Mouse (Mus musculus) CH12.LX (cell line): ENCODE measurements around the gene Lekr1. TPM values are rescaled to one million over a fixed set of nuclear protein-coding genes. Genes with fewer than 3 reads are reported as not detected.

Source experiments
- DNase-seq: peaks from one replicate; pipeline ENCODE4 v3.0.0-alpha.2; 2013; ENCODE audit errors: extremely low read depth
- H3K27ac ChIP-seq: 2 replicates; pipeline ENCODE4 v1.5.1; 2012; ENCODE audit warnings: low read depth, mild to moderate bottlenecking, control low read depth, moderate library complexity; ENCODE audit not compliant: insufficient read depth
- H3K27me3 ChIP-seq: replicated peaks from 2 replicates; pipeline ENCODE3; 2012; ENCODE audit warnings: inconsistent platforms
- H3K36me3 ChIP-seq, 2 experiments: replicated peaks in 1 of 2; 2 replicates each; pipeline versions ENCODE3 to v1.6.1; 2012; ENCODE audit warnings: inconsistent platforms in 1 of 2, low read length in 1 of 2, mild to moderate bottlenecking in 1 of 2, mixed read lengths in 1 of 2, moderate library complexity in 1 of 2; ENCODE audit not compliant: control insufficient read depth in 1 of 2, insufficient read depth in 1 of 2
- H3K4me1 ChIP-seq, 2 experiments: 2 replicates each; pipeline ENCODE4 v1.6.1; 2012; ENCODE audit warnings: inconsistent platforms in 1 of 2, moderate library complexity in 1 of 2; ENCODE audit not compliant: insufficient read depth in 2 of 2, control insufficient read depth in 1 of 2
- H3K4me2 ChIP-seq: 2 replicates; pipeline ENCODE4 v1.6.1; 2012; ENCODE audit warnings: low read depth, mild to moderate bottlenecking, control low read depth; ENCODE audit not compliant: poor library complexity, insufficient read depth, severe bottlenecking
- H3K4me3 ChIP-seq, 3 experiments: fragments of 150-350 bp in 1 of 3; sonication (generic) in 1 of 3; replicated peaks in 1 of 3; 2 replicates each; pipeline versions ENCODE3 to v1.5.1; 2011 to 2012; ENCODE audit warnings: low read depth in 2 of 3, low read length in 2 of 3, mild to moderate bottlenecking in 2 of 3, moderate library complexity in 2 of 3, control low read depth in 1 of 3, improper control_type of control experiment in 1 of 3, inconsistent platforms in 1 of 3, mixed read lengths in 1 of 3; ENCODE audit not compliant: poor library complexity in 1 of 3
- H3K79me2 ChIP-seq: replicated peaks from 2 replicates; pipeline ENCODE4 v1.6.1; 2012; ENCODE audit warnings: mild to moderate bottlenecking, moderate library complexity; ENCODE audit not compliant: control insufficient read depth, poor library complexity, insufficient read depth, severe bottlenecking; ENCODE audit errors: extremely low read depth
- H3K9ac ChIP-seq: 2 replicates; pipeline ENCODE4 v1.6.1; 2012; ENCODE audit warnings: low read depth, mild to moderate bottlenecking, control low read depth, moderate library complexity; ENCODE audit not compliant: insufficient read depth
- H3K9me3 ChIP-seq: replicated peaks from 2 replicates; pipeline ENCODE3; 2012; ENCODE audit warnings: low read length, inconsistent platforms, mixed read lengths
- BHLHE40 ChIP-seq: IDR thresholded peaks from 2 replicates; pipeline ENCODE4 v1.6.1; 2011; ENCODE audit warnings: mild to moderate bottlenecking, low read depth, low read length, improper control_type of control experiment
- CHD2 ChIP-seq: IDR thresholded peaks from 2 replicates; pipeline ENCODE4 v1.6.1; 2011; ENCODE audit warnings: low read length, improper control_type of control experiment
- ELF1 ChIP-seq: IDR thresholded peaks from 2 replicates; pipeline ENCODE4 v1.6.1; 2014; ENCODE audit warnings: low read depth, mild to moderate bottlenecking, inconsistent platforms, low read length, improper control_type of control experiment
- EP300 ChIP-seq: IDR thresholded peaks from 2 replicates; pipeline ENCODE4 v1.6.1; 2011; ENCODE audit warnings: low read length, improper control_type of control experiment
- ETS1 ChIP-seq: conservative IDR thresholded peaks from 2 replicates; pipeline ENCODE4 v1.6.1; 2012; ENCODE audit warnings: low read depth, mild to moderate bottlenecking, inconsistent platforms, low read length, improper control_type of control experiment, moderate library complexity
- GABPA ChIP-seq: IDR thresholded peaks from 2 replicates; pipeline ENCODE4 v1.6.1; 2012; ENCODE audit warnings: low read depth, low read length, improper control_type of control experiment, inconsistent platforms; ENCODE audit not compliant: insufficient replicate concordance
- HCFC1 ChIP-seq: IDR thresholded peaks from 2 replicates; pipeline ENCODE4 v1.6.1; 2012; ENCODE audit warnings: low read depth, mild to moderate bottlenecking, inconsistent platforms, low read length, improper control_type of control experiment
- JUND ChIP-seq: conservative IDR thresholded peaks from 2 replicates; pipeline ENCODE4 v1.6.1; 2011; ENCODE audit warnings: low read depth, low read length, improper control_type of control experiment
- MAX ChIP-seq: IDR thresholded peaks from 2 replicates; pipeline ENCODE4 v1.6.1; 2011; ENCODE audit warnings: low read length, improper control_type of control experiment
- MAZ ChIP-seq: IDR thresholded peaks from 2 replicates; pipeline ENCODE4 v1.6.1; 2012; ENCODE audit warnings: low read depth, mild to moderate bottlenecking, inconsistent platforms, low read length, improper control_type of control experiment, moderate library complexity
- MYC ChIP-seq: IDR thresholded peaks from 2 replicates; pipeline ENCODE4 v1.6.1; 2011; ENCODE audit warnings: low read depth, mild to moderate bottlenecking, improper control_type of control experiment, low read length
- NELFE ChIP-seq: IDR thresholded peaks from 2 replicates; pipeline ENCODE4 v1.6.1; 2011; ENCODE audit warnings: low read depth, low read length, improper control_type of control experiment
- PAX5 ChIP-seq: IDR thresholded peaks from 2 replicates; pipeline ENCODE4 v1.6.1; 2012; ENCODE audit warnings: low read length, inconsistent platforms, mixed read lengths
- RAD21 ChIP-seq: IDR thresholded peaks from 2 replicates; pipeline ENCODE4 v1.6.1; 2011; ENCODE audit warnings: low read depth, mild to moderate bottlenecking, low read length, improper control_type of control experiment, moderate library complexity
- RCOR1 ChIP-seq: conservative IDR thresholded peaks from 2 replicates; pipeline ENCODE4 v1.6.1; 2012; ENCODE audit warnings: low read depth, mild to moderate bottlenecking, inconsistent platforms, low read length, improper control_type of control experiment
- SIN3A ChIP-seq: IDR thresholded peaks from 2 replicates; pipeline ENCODE4 v1.6.1; 2012; ENCODE audit warnings: low read length, improper control_type of control experiment, inconsistent platforms
- TBP ChIP-seq: conservative IDR thresholded peaks from 2 replicates; pipeline ENCODE4 v1.6.1; 2011; ENCODE audit warnings: low read depth, low read length, improper control_type of control experiment
- USF1 ChIP-seq: IDR thresholded peaks from 2 replicates; pipeline ENCODE4 v1.6.1; 2014; ENCODE audit warnings: low read depth, mild to moderate bottlenecking, inconsistent platforms, low read length, improper control_type of control experiment
- USF2 ChIP-seq: conservative IDR thresholded peaks from 2 replicates; pipeline ENCODE4 v1.6.1; 2011; ENCODE audit warnings: low read depth, low read length, improper control_type of control experiment
- dilution Hi-C: fragments of 300-500 bp; cut with MboI; formaldehyde crosslinking; loops from 2 replicates; pipeline ENCODE4 v1.14.3; 2020; ENCODE audit warnings: low sequenced_read_pairs; ENCODE audit not compliant: extremely low pct_unique_long_range_greater_than_20kb, extremely low pct_ligation_motif_present
- in situ Hi-C: fragments of 300-500 bp; cut with MboI; formaldehyde crosslinking; loops from 3 replicates; pipeline ENCODE4 v1.14.3; 2019; ENCODE audit warnings: low sequenced_read_pairs, low pct_ligation_motif_present, low pct_unique_long_range_greater_than_20kb, mixed read lengths
- polyA plus RNA-seq: library from polyadenylated mRNA; unstranded; fragments of >175 nt; gene quantifications from 2 replicates; pipeline ENCODE4 v1.2.1, GENCODE M21; 2012; ENCODE audit warnings: low read depth; ENCODE audit not compliant: insufficient read length
- total RNA-seq, 2 experiments: library from RNA; depleted of rRNA; stranded (reverse); fragments of 300-350 nt in 1 of 2; fragments of >200 nt in 1 of 2; gene quantifications; 2 replicates each; pipeline ENCODE4 v1.2.3; 2012 to 2014

Lekr1 gene
- total and polyA plus RNA-seq, 3 experiments, result 0.17 to 1.4 (median 0.47) TPM

GRCm38 (mm10) chr3:65800962-65801361, 134.9 kb downstream of the Lekr1 start:
- dilution Hi-C loops, result no loop called here
- Histone ChIP-seq H3K9ac (no peak overlapping the region), H3K4me1 (peaks cover 7 to 9% of the 10 kb centered on the region in 2 experiments), H3K4me2 (no peak overlapping the region), H3K4me3 (no peak overlapping the region), H3K9me3 (no peaks in the 10 kb centered on the region), H3K27ac (no peak overlapping the region), H3K36me3 (no peaks in the 10 kb centered on the region), H3K79me2 (no peaks in the 10 kb centered on the region), H3K27me3 (no peaks in the 10 kb centered on the region)
- TF ChIP-seq MAZ (no peak), BHLHE40 (no peak), NELFE (no peak), CHD2 (no peak), MAX (no peak), SIN3A (no peak), ETS1 (no peak), USF1 (no peak), RAD21 (no peak), GABPA (no peak), TBP (no peak), RCOR1 (no peak), USF2 (no peak), PAX5 (no peak), JUND (no peak), ELF1 (no peak)
- in situ Hi-C loops, result no loop called here
- DNase-seq, result no peak

GRCm38 (mm10) chr3:65802185-65802584, 136.2 kb downstream of the Lekr1 start:
- no peaks in the 10 kb centered on the region for H3K36me3 ChIP-seq

More at GRCm38 (mm10) chr3:65802185-65802584, 136.2 kb downstream of the Lekr1 start:
- Histone ChIP-seq H3K27ac (no peak overlapping the region), H3K9ac (no peak overlapping the region)
- TF ChIP-seq ETS1 (no peak), MYC (no peak), EP300 (no peak), HCFC1 (no peak)
- TF ChIP-seq, all 38 proteins: peak for 0
- in situ Hi-C loops, result no loop called here
- dilution Hi-C loops, result no loop called here
- no peak overlapping the region for H3K4me3 ChIP-seq
- no peak for DNase-seq
- H3K79me2 ChIP-seq, result no peaks in the 10 kb centered on the region
- peaks cover 3 to 7% of the 10 kb centered on the region in 2 experiments; a peak in 3 of 4 replicates for H3K4me1 ChIP-seq
- H3K27me3 ChIP-seq, result no peaks in the 10 kb centered on the region
- no peaks in the 10 kb centered on the region for H3K9me3 ChIP-seq
- H3K4me2 ChIP-seq, result no peak overlapping the region
